Mouse (Mus musculus) heart, adult 2 months (tissue): ENCODE measurements around the gene Derl2. TPM values are rescaled to one million over a fixed set of nuclear protein-coding genes. Genes with fewer than 3 reads are reported as not detected.

Experiments used
- DNase-seq, 2 experiments: peaks; one replicate each; pipeline ENCODE4 v3.0.0; 2021
- H3K27ac ChIP-seq: fragments of 200-600 bp; 2 replicates; pipeline ENCODE4 v1.8.1; 2022
- H3K27me3 ChIP-seq: fragments of 200-500 bp; 2 replicates; pipeline ENCODE4 v1.6.1; 2012; ENCODE audit warnings: mild to moderate bottlenecking, low read length, inconsistent platforms, mixed read lengths; ENCODE audit not compliant: control insufficient read depth, insufficient read depth
- H3K36me3 ChIP-seq: fragments of 200-500 bp; 2 replicates; pipeline ENCODE4 v1.6.1; 2012; ENCODE audit warnings: low read length, inconsistent platforms; ENCODE audit not compliant: control insufficient read depth, insufficient read depth
- H3K4me1 ChIP-seq: fragments of 200-500 bp; 2 replicates; pipeline ENCODE4 v1.6.1; 2011; ENCODE audit warnings: low read length; ENCODE audit not compliant: control insufficient read depth, insufficient read depth
- H3K4me3 ChIP-seq: fragments of 200-600 bp; 2 replicates; pipeline ENCODE4 v1.8.1; 2022
- H3K79me2 ChIP-seq: fragments of 200-500 bp; replicated peaks from 2 replicates; pipeline ENCODE4 v1.6.1; 2012; ENCODE audit warnings: mild to moderate bottlenecking, inconsistent platforms, low read length, moderate library complexity, mixed read lengths; ENCODE audit not compliant: control insufficient read depth, insufficient read depth
- H3K9ac ChIP-seq: fragments of 200-500 bp; 2 replicates; pipeline ENCODE4 v1.6.1; 2012; ENCODE audit warnings: low read depth, mild to moderate bottlenecking, control low read depth, inconsistent platforms, low read length, mixed read lengths
- CTCF ChIP-seq: fragments of 200-600 bp; IDR thresholded peaks from 2 replicates; pipeline ENCODE4 v1.8.1; 2022; ENCODE audit warnings: antibody characterized with exemption, mild to moderate bottlenecking, moderate library complexity
- EP300 ChIP-seq: fragments of 200-500 bp; IDR thresholded peaks from 2 replicates; pipeline ENCODE4 v1.6.1; 2011; ENCODE audit warnings: low read depth, low read length, control low read depth; ENCODE audit not compliant: insufficient read depth
- POLR2A ChIP-seq: fragments of 200-500 bp; IDR thresholded peaks from 2 replicates; pipeline ENCODE4 v1.6.1; 2011; ENCODE audit warnings: mild to moderate bottlenecking, low read depth, low read length, control low read depth; ENCODE audit not compliant: insufficient read depth
- WGBS: fragments of 180-500 bp; shearing (Covaris S2); methylation state at CpG from one replicate; pipeline ENCODE4 v1.1.7; 2018; 5-methylcytosine and 5-hydroxymethylcytosine counted together
- intact Hi-C: fragments of 180-260 bp; cut with DNase I; formaldehyde crosslinking; loops from one replicate; pipeline ENCODE4 v1.15.1; 2025
- polyA plus RNA-seq: library from polyadenylated mRNA; depleted of rRNA; stranded (reverse); fragments of >200 nt; gene quantifications from 2 replicates; pipeline ENCODE4 v1.2.3, GENCODE M21; 2012
- total RNA-seq, 2 experiments: library from RNA; stranded (reverse); gene quantifications; 2 replicates each; pipeline ENCODE4 v1.2.3; 2021

Derl2 gene
- total and polyA plus RNA-seq, 3 experiments: 14.2 to 42.2 (median 35.8) TPM

DNA sequence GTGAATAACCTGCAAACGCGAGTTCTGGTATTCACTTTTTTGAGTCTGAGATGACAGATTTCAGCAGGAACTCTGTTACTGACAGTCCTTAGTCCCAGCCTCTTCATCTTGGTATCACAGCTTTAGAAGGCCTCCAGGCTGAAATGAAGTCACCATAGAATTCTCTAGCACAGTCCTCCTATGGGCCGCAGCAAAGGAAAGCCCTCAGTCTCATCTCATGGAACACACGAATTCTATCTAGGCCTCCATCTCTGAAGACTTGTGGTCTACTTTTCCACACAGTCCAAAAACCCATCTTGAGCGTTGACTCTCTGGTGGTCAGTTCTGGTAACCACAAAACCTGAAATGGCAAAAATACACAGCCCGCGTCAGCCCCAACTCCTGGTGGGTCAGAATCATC lies 12.4 kb upstream of the Derl2 start:
- Histone ChIP-seq H3K27me3 (no peaks in the 10 kb centered on the region), H3K4me1 (no peaks in the 10 kb centered on the region), H3K9ac (no peak overlapping the region), H3K36me3 (no peaks in the 10 kb centered on the region), H3K4me3 (no peak overlapping the region), H3K27ac (no peak overlapping the region), H3K79me2 (no peaks in the 10 kb centered on the region)
- intact Hi-C loops: no loop called here
- 75% methylated on average over 7 of the region's 7 CpGs for WGBS
- no peak for TF ChIP-seq POLR2A
- no peak for TF ChIP-seq CTCF
- no peak for TF ChIP-seq EP300
- DNase-seq: no peak

DNA sequence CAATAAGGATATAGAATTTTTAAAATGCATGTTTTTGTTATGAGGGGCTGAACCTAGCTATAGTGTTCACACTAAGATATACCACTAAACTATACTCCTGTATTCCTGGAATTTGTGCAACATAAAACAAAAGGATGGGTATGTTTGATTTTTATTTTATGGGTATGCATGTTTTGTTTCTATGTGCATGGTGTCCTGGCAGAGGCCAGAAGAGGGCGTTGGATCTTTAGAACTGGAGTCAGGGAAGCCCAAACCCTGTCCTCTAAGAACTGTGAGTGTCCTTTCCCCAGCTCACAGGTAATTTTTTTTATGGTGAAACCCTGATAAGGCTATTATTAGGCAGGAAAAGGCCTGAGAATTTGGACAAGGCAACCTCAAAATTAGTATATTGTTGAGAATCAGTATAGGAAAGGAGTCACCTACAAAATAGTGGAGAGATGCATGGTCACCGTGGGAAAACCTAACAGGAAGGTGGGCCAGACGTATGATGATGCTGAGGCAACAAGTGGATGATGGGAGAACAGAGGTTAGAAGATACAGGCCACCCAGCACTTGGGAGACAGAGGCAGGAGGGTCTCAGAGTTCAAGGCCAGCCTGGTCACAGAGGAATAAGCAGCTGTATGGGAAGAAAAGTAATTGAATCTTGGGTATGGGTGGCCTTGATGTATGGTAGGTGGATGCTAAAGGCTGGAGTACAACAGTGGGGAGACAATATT lies 9.9 kb upstream of the Derl2 start:
- no peak overlapping the region for H3K27ac ChIP-seq
- 73% methylated on average over 3 of the region's 3 CpGs for WGBS
- H3K9ac ChIP-seq: no peak overlapping the region
- H3K4me3 ChIP-seq: no peak overlapping the region
- intact Hi-C loops: loop anchor here (10.0 kb wide), 1 partner anchor 115 kb away; the partner anchor contains the start of gene Nlrp1a
- H3K79me2 ChIP-seq: no peaks in the 10 kb centered on the region
- no peaks in the 10 kb centered on the region for H3K27me3 ChIP-seq
- no peak for DNase-seq
- peaks cover 2% of the 10 kb centered on the region for H3K36me3 ChIP-seq
- H3K4me1 ChIP-seq: no peaks in the 10 kb centered on the region
- TF ChIP-seq POLR2A (no peak), EP300 (no peak), CTCF (peak; percentile 29; the same call in 1 of the 2 replicates)

DNA sequence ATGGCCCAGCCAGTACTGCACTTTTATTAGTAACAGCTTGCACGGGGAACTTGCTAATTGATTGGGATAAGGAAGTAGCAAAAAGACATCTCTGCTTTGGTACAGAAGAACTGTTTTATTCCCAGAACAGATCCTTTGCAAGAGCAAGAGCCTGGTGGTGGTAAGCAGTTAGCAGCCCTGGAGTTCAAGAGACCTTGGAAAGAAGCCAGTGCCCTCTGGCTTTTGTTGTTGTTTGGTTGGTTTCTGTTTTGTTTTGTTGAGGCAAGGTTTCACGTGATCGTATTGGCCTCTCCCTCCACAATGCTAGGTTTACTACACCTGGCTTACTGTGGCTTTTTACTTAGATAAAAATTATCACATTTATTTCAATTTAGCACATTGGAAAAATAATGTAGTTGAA lies 8.6 kb upstream of the Derl2 start:
- Histone ChIP-seq H3K4me3 (no peak overlapping the region), H3K9ac (no peak overlapping the region), H3K27me3 (no peaks in the 10 kb centered on the region), H3K79me2 (no peaks in the 10 kb centered on the region), H3K27ac (no peak overlapping the region), H3K36me3 (peaks cover 2% of the 10 kb centered on the region), H3K4me1 (no peaks in the 10 kb centered on the region)
- intact Hi-C loops: loop anchor here (10.0 kb wide), 1 partner anchor 117 kb away; the partner anchor contains the start of gene Nlrp1a
- DNase-seq: no peak
- no peak for TF ChIP-seq CTCF
- TF ChIP-seq POLR2A: no peak
- no peak for TF ChIP-seq EP300
- WGBS: 76% methylated on average over 3 of the region's 3 CpGs

DNA sequence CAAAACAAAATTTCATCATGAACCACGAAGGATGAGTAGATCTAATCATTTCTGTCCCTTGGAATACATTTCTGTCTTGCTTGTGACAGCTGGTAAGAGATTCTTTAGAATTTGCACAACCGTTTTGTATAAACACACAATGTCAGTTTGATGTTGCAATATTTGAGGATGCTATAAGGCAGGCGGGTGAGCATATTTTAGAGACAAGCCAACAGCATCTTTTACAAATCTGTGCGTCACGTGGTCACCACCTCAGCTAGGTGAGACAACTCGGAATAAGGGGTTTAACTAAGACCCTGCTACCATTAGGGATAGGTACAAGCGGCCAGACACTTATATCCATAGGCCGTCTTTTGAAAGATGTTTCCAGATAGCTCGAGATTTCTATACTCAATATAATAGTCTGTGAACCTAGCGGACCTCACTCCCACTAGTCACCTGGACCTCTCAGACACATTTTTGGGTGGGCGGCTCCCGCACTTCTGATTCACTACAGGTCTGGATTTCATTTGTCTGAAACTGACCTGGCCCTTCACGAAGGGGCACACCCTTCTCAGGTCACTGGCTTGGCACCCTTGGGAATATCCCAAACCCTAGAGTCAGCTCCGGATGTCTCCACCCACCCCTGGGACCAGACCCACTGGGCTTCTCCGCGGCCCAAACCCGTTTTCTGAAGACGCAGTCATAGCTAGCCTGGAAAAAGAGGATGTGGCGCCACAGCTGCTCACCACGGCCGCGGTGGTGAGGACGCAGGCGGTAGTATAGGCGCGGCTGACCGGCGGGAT lies 1.0 kb downstream of the Derl2 start:
- Histone ChIP-seq H3K27me3 (no peaks in the 10 kb centered on the region), H3K79me2 (no peaks in the 10 kb centered on the region; the same call in 1 of the 2 replicates), H3K9ac (peak overlapping the region; percentile 94), H3K27ac (peak overlapping the region; percentile 94), H3K36me3 (peaks cover 14% of the 10 kb centered on the region), H3K4me3 (peak overlapping the region; percentile 82), H3K4me1 (peaks cover 3% of the 10 kb centered on the region)
- no peak for DNase-seq
- WGBS: 4% methylated on average over 28 of the region's 28 CpGs
- intact Hi-C loops: loop anchor here (1.0 kb wide), 2 partner anchors 14 to 48 kb away; partner anchors contain the start of genes Dhx33 and Rpain
- no peak; the same call in 1 of the 2 replicates for TF ChIP-seq POLR2A
- no peak; the same call in 1 of the 2 replicates for TF ChIP-seq EP300
- TF ChIP-seq CTCF: no peak

DNA sequence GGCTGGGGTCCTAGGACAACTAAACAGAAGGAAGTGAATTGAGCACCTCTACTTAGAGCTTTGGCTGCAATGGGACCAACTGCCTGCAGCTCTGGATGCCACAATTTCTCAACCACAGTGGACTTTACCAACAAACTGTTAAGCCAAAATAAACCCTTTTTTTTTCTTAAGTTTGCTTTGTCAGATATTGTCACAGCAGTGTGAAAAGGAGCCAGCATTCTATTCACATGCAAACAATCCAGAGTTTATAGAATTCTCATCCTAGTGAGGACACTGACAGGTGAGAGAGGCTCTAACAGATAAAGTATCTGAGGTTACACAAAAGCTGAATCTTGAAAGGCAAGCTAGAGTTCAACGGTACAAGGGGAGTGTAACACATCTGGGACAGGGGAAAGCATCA lies 2.6 kb downstream of the Derl2 start:
- WGBS: 89% methylated on average over 1 of the region's 1 CpGs
- intact Hi-C loops: no loop called here
- Histone ChIP-seq H3K27ac (no peak overlapping the region), H3K79me2 (no peaks in the 10 kb centered on the region; the same call in 1 of the 2 replicates), H3K4me1 (peaks cover 3% of the 10 kb centered on the region), H3K27me3 (no peaks in the 10 kb centered on the region), H3K36me3 (peaks cover 19% of the 10 kb centered on the region), H3K9ac (no peak overlapping the region), H3K4me3 (no peak overlapping the region)
- no peak for TF ChIP-seq CTCF
- no peak for TF ChIP-seq EP300
- TF ChIP-seq POLR2A: no peak
- no peak for DNase-seq

DNA sequence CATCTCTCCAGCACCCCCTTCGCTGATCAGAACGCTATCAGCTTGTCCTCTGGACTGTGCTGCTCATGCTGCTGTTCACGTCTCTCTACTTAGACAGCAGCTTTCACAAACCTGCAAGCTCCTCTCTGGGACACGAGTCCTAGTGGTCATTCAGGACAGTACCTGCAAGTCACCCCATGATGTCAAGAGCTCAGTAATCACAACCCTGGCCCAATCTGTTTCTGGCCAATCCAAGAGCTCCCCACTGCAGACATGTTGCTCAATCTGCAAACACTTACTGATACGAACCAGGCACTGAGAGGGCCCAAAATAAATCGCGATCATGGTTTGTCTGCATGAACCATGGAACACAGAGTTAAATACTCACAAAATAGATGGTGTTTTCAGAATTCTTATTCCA lies 6.9 kb downstream of the Derl2 start:
- TF ChIP-seq EP300: 0 out of 2 replicates have a peak, but pooled peaks have one; percentile 22
- TF ChIP-seq CTCF: peak; percentile 29; the same call in 1 of the 2 replicates
- TF ChIP-seq POLR2A: no peak
- Histone ChIP-seq H3K4me1 (peaks cover 6% of the 10 kb centered on the region), H3K36me3 (peaks cover 19% of the 10 kb centered on the region), H3K79me2 (no peaks in the 10 kb centered on the region; the same call in 1 of the 2 replicates), H3K9ac (no peak overlapping the region), H3K27ac (no peak overlapping the region; the same call in 1 of the 2 replicates), H3K4me3 (no peak overlapping the region), H3K27me3 (no peaks in the 10 kb centered on the region)
- intact Hi-C loops: no loop called here
- DNase-seq: peak in 1 of 2 experiments; percentile 51
- WGBS: 71% methylated on average over 7 of the region's 7 CpGs
